Mouse (Mus musculus) testis, adult 2 months (tissue): ENCODE data around the gene Tmem87b.

Experiments used
- CTCF ChIP-seq: fragments of 200-500 bp; IDR thresholded peaks from 2 replicates; pipeline ENCODE4 v1.5.1; 2012; ENCODE audit warnings: low read depth, mild to moderate bottlenecking, inconsistent platforms, low read length, moderate library complexity; ENCODE audit not compliant: control insufficient read depth, insufficient read depth, insufficient replicate concordance
- POLR2A ChIP-seq: fragments of 200-500 bp; IDR thresholded peaks from 2 replicates; pipeline ENCODE4 v1.6.1; 2012; ENCODE audit warnings: low read depth, mild to moderate bottlenecking, inconsistent platforms, low read length, moderate library complexity; ENCODE audit not compliant: control insufficient read depth

DNA sequence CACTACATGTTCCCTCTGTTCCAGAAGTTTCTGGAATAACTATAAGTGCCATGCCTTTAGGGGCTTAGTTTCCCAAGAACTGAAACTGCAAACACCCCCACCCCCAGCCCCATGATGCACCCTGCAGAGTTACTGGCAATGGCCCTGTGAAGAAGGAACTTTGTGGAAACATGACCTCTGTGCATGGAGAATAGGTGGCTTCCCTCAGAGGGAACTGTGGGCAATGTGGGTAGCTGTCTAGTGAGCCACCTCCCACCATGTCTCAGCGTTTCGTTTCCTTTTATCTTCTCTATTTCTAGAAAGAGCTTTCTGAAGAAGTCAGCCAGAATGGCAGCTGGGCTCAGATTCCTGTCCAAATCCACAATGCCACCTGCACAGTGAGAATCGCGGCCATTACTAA lies 46.9 kb upstream of the Tmem87b start:
- no peak for TF ChIP-seq CTCF
- no peak for TF ChIP-seq POLR2A
